Mouse (Mus musculus) midbrain, embryonic 16.5 days (tissue): ENCODE results near the gene Gse1. TPM values are rescaled to one million over a fixed set of nuclear protein-coding genes. Genes with fewer than 3 reads are reported as not detected.

Experiments
- ATAC-seq: fragments of 200-750 bp; cut with Nextera tagmentation; 2 replicates; pipeline ENCODE4 v1.8.0; 2017; ENCODE audit warnings: moderate TSS enrichment
- H3K27ac ChIP-seq: fragments of 300-500 bp; sonication (generic); 2 replicates; pipeline ENCODE4 v1.5.1; 2014; ENCODE audit warnings: mild to moderate bottlenecking, low read length, mixed read lengths
- H3K27me3 ChIP-seq: fragments of 300-500 bp; sonication (generic); 2 replicates; pipeline ENCODE4 v1.6.1; 2014; ENCODE audit warnings: low read depth, low read length, mixed read lengths; ENCODE audit not compliant: control insufficient read depth, insufficient read depth
- H3K36me3 ChIP-seq: fragments of 300-500 bp; sonication (generic); 2 replicates; pipeline ENCODE4 v1.6.1; 2014; ENCODE audit warnings: mild to moderate bottlenecking, low read length, moderate library complexity, mixed read lengths; ENCODE audit not compliant: control insufficient read depth, insufficient read depth
- H3K4me1 ChIP-seq: fragments of 300-500 bp; sonication (generic); 2 replicates; pipeline ENCODE4 v1.6.1; 2014; ENCODE audit warnings: mild to moderate bottlenecking, low read length, mixed read lengths; ENCODE audit not compliant: control insufficient read depth, insufficient read depth
- H3K4me2 ChIP-seq: fragments of 300-500 bp; sonication (generic); 2 replicates; pipeline ENCODE4 v1.6.1; 2014; ENCODE audit warnings: mild to moderate bottlenecking, low read length, mixed read lengths
- H3K4me3 ChIP-seq: fragments of 300-500 bp; sonication (generic); 2 replicates; pipeline ENCODE4 v1.5.1; 2014; ENCODE audit warnings: low read depth, mild to moderate bottlenecking, low read length, moderate library complexity, mixed read lengths
- H3K9ac ChIP-seq: fragments of 300-500 bp; sonication (generic); 2 replicates; pipeline ENCODE4 v1.6.1; 2014; ENCODE audit warnings: low read depth, low read length, mixed read lengths
- H3K9me3 ChIP-seq: fragments of 300-500 bp; sonication (generic); replicated peaks from 2 replicates; pipeline ENCODE4 v1.6.1; 2014; ENCODE audit warnings: mild to moderate bottlenecking, low read length, mixed read lengths; ENCODE audit not compliant: control insufficient read depth, poor library complexity, severe bottlenecking
- WGBS: fragments of 180-500 bp; shearing (Covaris S2); extraction: QIAGEN DNeasy Blood & Tissue Kit; methylation state at CpG from one replicate; pipeline ENCODE4 v1.1.7; 2014; 5-methylcytosine and 5-hydroxymethylcytosine counted together
- polyA plus RNA-seq: library from polyadenylated mRNA; unstranded; fragments of >200 nt; fragmentation: Nextera tagmentation; extraction: Ambion mirVana; gene quantifications from 2 replicates; pipeline ENCODE4 v1.2.1, GENCODE M21; 2015

Gse1 gene
- polyA plus RNA-seq, 1 experiment from 2014 or later, result 13.3 TPM

- no peaks in the 10 kb centered on the region for H3K27me3 ChIP-seq
- no peak for ATAC-seq
- WGBS, result 18% methylated on average over 20 of the region's 20 CpGs
- H3K9ac ChIP-seq, result 0 out of 2 replicates have a peak overlapping the region, but pooled peaks have one; percentile 11
- no peaks in the 10 kb centered on the region for H3K9me3 ChIP-seq
- H3K4me2 ChIP-seq, result no peak overlapping the region
- H3K27ac ChIP-seq, result peak overlapping the region; percentile 93
- H3K36me3 ChIP-seq, result no peaks in the 10 kb centered on the region
- H3K4me1 ChIP-seq, result peaks cover 51% of the 10 kb centered on the region
- no peak overlapping the region for H3K4me3 ChIP-seq
Measured at GRCm38 (mm10) chr8:120426622-120427385, 198.5 kb downstream of the Gse1 start.

GRCm38 (mm10) chr8:120428492-120428891 lies 200.2 kb downstream of the Gse1 start:
- no peak overlapping the region for H3K9ac ChIP-seq
- no peak overlapping the region for H3K4me3 ChIP-seq
- WGBS, result 85% methylated on average over 5 of the region's 5 CpGs
- no peaks in the 10 kb centered on the region for H3K27me3 ChIP-seq
- no peak for ATAC-seq
- no peak overlapping the region for H3K4me2 ChIP-seq
- H3K4me1 ChIP-seq, result peaks cover 40% of the 10 kb centered on the region
- no peaks in the 10 kb centered on the region for H3K36me3 ChIP-seq
- no peak overlapping the region for H3K27ac ChIP-seq
- no peaks in the 10 kb centered on the region for H3K9me3 ChIP-seq

GRCm38 (mm10) chr8:120429116-120429515 lies 200.9 kb downstream of the Gse1 start:
- H3K36me3 ChIP-seq, result no peaks in the 10 kb centered on the region
- H3K4me2 ChIP-seq, result no peak overlapping the region
- no peaks in the 10 kb centered on the region for H3K9me3 ChIP-seq
- H3K4me3 ChIP-seq, result no peak overlapping the region
- WGBS, result 88% methylated on average over 1 of the region's 1 CpGs
- no peak overlapping the region for H3K27ac ChIP-seq
- no peak for ATAC-seq
- no peaks in the 10 kb centered on the region for H3K27me3 ChIP-seq
- peaks cover 34% of the 10 kb centered on the region for H3K4me1 ChIP-seq
- H3K9ac ChIP-seq, result no peak overlapping the region

GRCm38 (mm10) chr8:120431042-120431441 lies 202.8 kb downstream of the Gse1 start:
- H3K9me3 ChIP-seq, result no peaks in the 10 kb centered on the region
- 74% methylated on average over 12 of the region's 12 CpGs for WGBS
- no peak for ATAC-seq
- H3K4me2 ChIP-seq, result no peak overlapping the region
- no peak overlapping the region for H3K27ac ChIP-seq
- no peak overlapping the region for H3K9ac ChIP-seq
- H3K4me1 ChIP-seq, result peaks cover 15% of the 10 kb centered on the region
- no peak overlapping the region for H3K4me3 ChIP-seq
- no peaks in the 10 kb centered on the region for H3K36me3 ChIP-seq
- no peaks in the 10 kb centered on the region for H3K27me3 ChIP-seq

GRCm38 (mm10) chr8:120432438-120432837 lies 204.2 kb downstream of the Gse1 start:
- Histone ChIP-seq H3K4me2 (no peak overlapping the region), H3K27ac (no peak overlapping the region), H3K9me3 (no peaks in the 10 kb centered on the region), H3K4me3 (no peak overlapping the region), H3K27me3 (no peaks in the 10 kb centered on the region), H3K9ac (no peak overlapping the region), H3K36me3 (no peaks in the 10 kb centered on the region), H3K4me1 (peaks cover 2% of the 10 kb centered on the region; the same call in 1 of the 2 replicates)
- no peak for ATAC-seq
- 79% methylated on average over 7 of the region's 7 CpGs for WGBS

GRCm38 (mm10) chr8:120433143-120433542 lies 204.9 kb downstream of the Gse1 start:
- no peak overlapping the region for H3K4me3 ChIP-seq
- no peak for ATAC-seq
- H3K9me3 ChIP-seq, result no peaks in the 10 kb centered on the region
- H3K4me1 ChIP-seq, result peaks cover 9% of the 10 kb centered on the region
- 67% methylated on average over 7 of the region's 7 CpGs for WGBS
- H3K27me3 ChIP-seq, result no peaks in the 10 kb centered on the region
- H3K27ac ChIP-seq, result no peak overlapping the region
- no peaks in the 10 kb centered on the region for H3K36me3 ChIP-seq
- H3K9ac ChIP-seq, result no peak overlapping the region
- H3K4me2 ChIP-seq, result no peak overlapping the region

GRCm38 (mm10) chr8:120433734-120434133 lies 205.5 kb downstream of the Gse1 start:
- Histone ChIP-seq H3K27ac (no peak overlapping the region), H3K4me3 (no peak overlapping the region), H3K9ac (no peak overlapping the region), H3K9me3 (no peaks in the 10 kb centered on the region), H3K36me3 (no peaks in the 10 kb centered on the region), H3K4me1 (peaks cover 13% of the 10 kb centered on the region), H3K27me3 (no peaks in the 10 kb centered on the region), H3K4me2 (no peak overlapping the region)
- 92% methylated on average over 1 of the region's 1 CpGs for WGBS
- no peak for ATAC-seq

GRCm38 (mm10) chr8:120435781-120436180 lies 207.5 kb downstream of the Gse1 start:
- Histone ChIP-seq H3K4me2 (no peak overlapping the region), H3K9ac (no peak overlapping the region), H3K27me3 (no peaks in the 10 kb centered on the region), H3K4me3 (no peak overlapping the region), H3K27ac (no peak overlapping the region), H3K4me1 (peaks cover 32% of the 10 kb centered on the region), H3K36me3 (no peaks in the 10 kb centered on the region), H3K9me3 (no peaks in the 10 kb centered on the region)
- ATAC-seq, result no peak
- WGBS, result 95% methylated on average over 15 of the region's 15 CpGs

GRCm38 (mm10) chr8:120436491-120437030 lies 208.3 kb downstream of the Gse1 start:
- H3K27ac ChIP-seq, result no peak overlapping the region
- no peak overlapping the region for H3K4me2 ChIP-seq
- no peak overlapping the region for H3K4me3 ChIP-seq
- H3K4me1 ChIP-seq, result peaks cover 40% of the 10 kb centered on the region
- H3K9me3 ChIP-seq, result no peaks in the 10 kb centered on the region
- no peaks in the 10 kb centered on the region for H3K27me3 ChIP-seq
- WGBS, result 52% methylated on average over 5 of the region's 5 CpGs
- ATAC-seq, result no peak
- H3K36me3 ChIP-seq, result no peaks in the 10 kb centered on the region
- no peak overlapping the region for H3K9ac ChIP-seq
